Mouse (Mus musculus) heart, postnatal 36 days (tissue): Measurements from ENCODE around the gene Fam189a2. TPM values are rescaled to one million over a fixed set of nuclear protein-coding genes. Genes with fewer than 3 reads are reported as not detected.

Source experiments
- DNase-seq, 2 experiments: peaks; one replicate each; pipeline ENCODE4 v3.0.0; 2021 to 2022
- intact Hi-C: fragments of 180-260 bp; cut with DNase I; formaldehyde crosslinking; loops from one replicate; pipeline ENCODE4 v1.15.1; 2025
- total RNA-seq, 2 experiments: library from RNA; stranded (reverse); gene quantifications; 2 replicates each; pipeline ENCODE4 v1.2.3; 2021

The Fam189a2 gene
- total RNA-seq, 2 experiments from 2014 or later: 55.8 to 62.4 TPM

GRCm38 (mm10) chr19:23984186-23984585, 46.6 kb downstream of the Fam189a2 start:
- intact Hi-C loops: loop anchor here (5.0 kb wide), 1 partner anchor 118 kb away; no protein-coding TSS in a partner anchor
- no peak for DNase-seq

DNA sequence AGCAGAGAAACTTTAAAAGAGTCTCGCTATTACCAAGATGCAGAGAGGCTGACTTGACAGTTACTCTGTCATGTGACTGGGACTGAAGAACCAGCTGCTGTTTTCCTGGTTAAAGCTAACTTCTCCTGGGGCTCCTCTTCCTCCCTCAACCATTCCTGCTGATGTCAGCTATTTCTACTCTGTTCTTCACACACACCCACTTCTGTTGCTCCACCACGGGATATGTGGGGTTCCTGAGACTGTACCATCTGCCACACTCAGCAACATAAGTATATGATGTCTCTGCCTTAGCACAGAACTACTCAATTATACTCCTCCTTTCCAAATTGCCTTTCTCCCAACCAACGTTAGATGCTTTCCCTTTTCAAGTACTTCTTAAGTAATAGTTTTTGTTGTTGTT, 50.2 kb downstream of the Fam189a2 start:
- DNase-seq: no peak
- intact Hi-C loops: loop anchor here (5.0 kb wide), 1 partner anchor 122 kb away; no protein-coding TSS in a partner anchor

GRCm38 (mm10) chr19:23977901-23978443, 52.8 kb downstream of the Fam189a2 start:
- intact Hi-C loops: no loop called here
- no peak for DNase-seq

DNA sequence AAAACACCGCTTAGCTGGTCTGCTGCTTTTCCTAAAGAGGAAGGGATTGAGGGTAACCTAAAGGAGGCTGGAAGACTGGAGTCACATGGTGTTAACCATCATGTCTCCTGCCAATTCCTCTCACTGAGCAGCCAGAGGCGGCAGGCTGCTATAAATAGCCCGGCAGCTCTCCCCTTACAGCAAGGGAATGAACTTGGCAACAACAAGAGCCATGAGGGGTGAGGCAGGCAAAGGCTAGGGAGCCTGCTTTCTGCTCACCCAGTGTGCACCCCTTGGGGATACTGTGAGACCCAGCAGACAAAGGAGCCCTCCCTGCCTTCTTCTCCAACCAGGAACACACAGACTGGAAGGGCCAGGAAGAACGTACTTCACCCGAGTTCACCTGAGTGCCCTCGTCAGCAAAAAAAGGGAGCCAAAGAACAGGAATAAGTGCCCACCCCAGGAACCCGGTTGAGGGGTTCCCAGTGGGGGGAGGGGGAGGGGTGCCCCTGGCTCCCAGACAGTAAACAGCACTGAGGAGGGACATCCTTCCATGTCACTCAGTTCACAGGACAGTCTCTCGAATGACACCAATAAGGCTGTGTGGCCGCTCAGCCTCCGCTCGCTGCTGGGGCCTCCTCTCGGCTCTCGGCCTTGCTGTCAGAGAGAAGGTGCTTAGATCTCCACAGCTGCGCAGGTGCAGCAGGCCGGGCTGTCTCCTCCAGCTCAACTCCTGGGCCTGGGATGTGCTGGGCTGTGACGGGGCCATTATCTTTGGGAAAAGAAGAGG, 57.8 kb downstream of the Fam189a2 start:
- DNase-seq: peak in 1 of 2 experiments; percentile 40
- intact Hi-C loops: loop anchor here (2.0 kb wide), 1 partner anchor 58 kb away; the partner anchor contains the start of gene Fam189a2

DNA sequence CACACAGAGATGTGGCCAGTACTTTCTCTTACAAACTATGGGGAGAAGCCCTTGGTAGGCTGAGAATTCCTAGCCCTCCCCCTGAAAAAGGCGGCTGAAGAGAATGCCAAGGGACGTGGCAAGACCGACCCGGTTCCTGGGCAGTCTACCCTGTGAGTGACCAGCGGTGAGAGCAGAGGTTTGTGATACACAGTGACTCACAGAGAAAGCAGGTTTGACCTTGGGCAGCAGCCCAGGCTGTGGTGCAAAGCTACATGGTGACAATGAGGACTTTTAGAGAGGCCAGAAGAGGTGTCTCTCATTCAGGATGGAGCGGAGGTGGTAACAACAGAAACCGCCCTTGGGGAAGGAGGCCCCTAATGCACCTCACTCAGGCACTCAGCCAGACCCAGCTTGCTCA, 59.4 kb downstream of the Fam189a2 start:
- DNase-seq: no peak
- intact Hi-C loops: no loop called here

- intact Hi-C loops: no loop called here
- no peak for DNase-seq
Observed at GRCm38 (mm10) chr19:23970374-23970773, 60.4 kb downstream of the Fam189a2 start.

- intact Hi-C loops: loop anchor here (10.0 kb wide), 4 partner anchors 284 to 424 kb away; partner anchors contain the start of gene Ptar1
- no peak for DNase-seq
Observed at GRCm38 (mm10) chr19:23968862-23969225, 62.0 kb downstream of the Fam189a2 start.

GRCm38 (mm10) chr19:23968125-23968861, 62.5 kb downstream of the Fam189a2 start:
- intact Hi-C loops: loop anchor here (10.0 kb wide), 4 partner anchors 283 to 423 kb away; partner anchors contain the start of gene Ptar1
- no peak for DNase-seq

DNA sequence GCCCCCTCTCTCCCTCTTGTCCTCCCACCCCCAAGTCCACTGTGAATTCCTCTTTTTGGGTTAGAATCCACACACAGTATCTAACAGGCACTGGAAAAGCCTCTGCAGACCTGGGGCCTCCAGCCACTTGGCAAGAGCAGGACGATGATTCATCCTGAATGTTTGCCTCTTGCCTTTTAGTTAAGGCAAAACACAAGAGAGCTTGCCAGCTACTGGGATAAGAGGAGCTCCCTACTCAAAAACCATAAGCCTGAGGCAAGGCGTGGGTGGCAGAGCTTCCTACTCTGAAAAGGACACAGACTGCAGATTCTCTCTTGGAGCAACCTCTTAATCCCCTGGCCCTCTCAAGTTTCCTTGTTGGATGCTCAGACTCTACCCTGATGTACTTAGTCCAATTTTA, 63.7 kb downstream of the Fam189a2 start:
- intact Hi-C loops: loop anchor here (10.0 kb wide), 4 partner anchors 282 to 422 kb away; partner anchors contain the start of gene Ptar1
- peak; percentile 51 to 61 for DNase-seq

- no peak for DNase-seq
- intact Hi-C loops: loop anchor here (10.0 kb wide), 4 partner anchors 282 to 422 kb away; partner anchors contain the start of gene Ptar1
Observed at GRCm38 (mm10) chr19:23966376-23966775, 64.4 kb downstream of the Fam189a2 start.

DNA sequence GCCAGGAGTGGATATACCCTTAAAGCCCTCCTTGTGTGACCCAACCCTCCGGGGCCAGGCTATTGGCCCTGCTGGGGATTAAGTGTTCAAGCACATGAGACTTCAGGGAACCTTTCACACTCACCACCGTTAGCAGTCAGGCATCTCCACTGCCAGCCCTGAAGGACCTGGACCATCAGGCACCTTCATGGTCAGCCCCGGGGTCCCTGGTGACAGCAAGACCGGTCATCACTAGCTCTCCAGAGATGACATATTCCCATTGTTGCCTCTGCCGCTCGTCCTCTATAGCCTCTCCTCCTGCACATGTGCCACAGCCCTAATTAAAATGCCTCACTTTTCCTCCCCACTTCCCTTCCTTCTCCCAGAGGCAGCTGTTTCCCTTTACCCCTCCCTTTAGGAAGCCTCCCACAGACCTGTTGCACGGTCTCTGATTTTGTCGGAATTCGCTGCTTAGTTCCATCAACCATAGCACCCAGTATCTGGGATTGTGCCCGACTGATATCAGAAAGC, 66.4 kb downstream of the Fam189a2 start:
- DNase-seq: no peak
- intact Hi-C loops: loop anchor here (5.0 to 10.0 kb wide), 5 partner anchors 207 to 420 kb away; partner anchors contain the start of genes Apba1 and Ptar1

DNA sequence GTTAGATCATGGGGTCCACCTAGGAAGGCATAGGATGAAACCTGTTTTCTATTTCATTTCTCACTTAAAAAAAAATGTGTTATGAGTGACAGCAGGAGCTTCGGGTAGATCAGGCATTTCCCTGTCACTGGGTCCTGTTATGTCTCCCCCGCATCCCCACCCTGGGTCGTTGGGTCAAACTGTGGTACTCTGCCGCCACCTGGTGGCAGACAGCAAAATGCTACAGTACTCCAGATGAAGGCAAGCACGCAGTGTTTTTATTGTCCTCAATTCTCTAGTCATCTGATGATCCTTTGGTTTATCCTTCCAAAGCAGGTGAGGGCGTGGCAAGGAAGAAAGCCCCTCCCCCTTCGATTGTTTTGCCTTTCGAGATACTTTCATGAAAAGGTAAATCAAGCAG, 69.3 kb downstream of the Fam189a2 start:
- peak; percentile 76 to 83 for DNase-seq
- intact Hi-C loops: loop anchor here (1.0 to 10.0 kb wide), 7 partner anchors 60 to 417 kb away; partner anchors contain the start of genes Apba1 and Ptar1

DNA sequence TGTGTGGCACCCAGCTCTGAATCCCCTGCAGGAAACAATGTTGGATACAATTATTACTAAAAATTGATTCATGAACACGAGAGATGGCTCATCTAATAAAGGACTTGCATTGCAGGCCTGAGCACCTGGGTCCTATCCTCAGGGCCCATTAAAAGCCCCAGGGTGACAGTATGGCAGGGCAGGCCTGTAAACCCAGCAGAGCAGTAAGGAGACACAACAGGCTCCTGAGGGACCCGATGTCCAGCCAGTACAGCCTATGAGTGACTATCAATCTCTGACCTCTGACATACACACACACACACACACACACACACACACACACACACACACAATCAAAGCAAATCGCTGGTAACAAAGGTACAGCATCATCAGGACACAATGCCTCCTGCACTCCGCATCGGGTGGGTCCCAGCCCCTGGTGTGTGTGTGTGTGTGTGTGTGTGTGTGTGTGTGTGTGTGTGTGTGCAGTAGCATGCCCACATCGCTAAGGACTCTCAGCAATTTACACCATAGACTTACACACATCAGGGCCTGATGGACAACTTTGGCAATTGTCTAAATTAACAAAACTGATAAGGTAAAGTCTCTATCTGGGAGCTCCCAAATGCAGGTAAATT, 69.9 kb downstream of the Fam189a2 start:
- DNase-seq: no peak
- intact Hi-C loops: loop anchor here (1.0 to 10.0 kb wide), 7 partner anchors 60 to 416 kb away; partner anchors contain the start of genes Apba1 and Ptar1

DNA sequence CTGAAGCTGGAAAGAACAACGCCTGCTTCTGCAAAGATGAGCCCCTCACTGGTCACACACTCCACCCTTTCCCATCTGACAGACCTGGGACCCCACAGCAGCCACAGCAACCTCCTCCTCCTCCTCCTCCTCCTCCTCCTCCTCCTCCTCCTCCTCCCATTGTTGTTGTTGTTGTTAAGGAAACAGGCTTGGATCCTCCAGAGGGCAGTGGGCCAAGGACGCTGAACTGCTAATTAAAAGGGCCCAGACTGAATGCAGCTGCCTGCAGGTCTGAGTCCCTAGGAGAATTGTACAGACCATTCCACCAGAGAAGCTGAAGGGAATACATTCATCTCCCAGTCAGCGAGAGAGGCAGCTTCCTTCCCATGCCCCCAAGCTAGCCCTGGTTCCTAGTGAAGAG, 70.5 kb downstream of the Fam189a2 start:
- intact Hi-C loops: loop anchor here (5.0 to 10.0 kb wide), 5 partner anchors 203 to 415 kb away; partner anchors contain the start of genes Apba1 and Ptar1
- DNase-seq: peak; percentile 53 to 57

- intact Hi-C loops: loop anchor here (5.0 to 10.0 kb wide), 5 partner anchors 203 to 415 kb away; partner anchors contain the start of genes Apba1 and Ptar1
- DNase-seq: no peak
Observed at GRCm38 (mm10) chr19:23959870-23960269, 70.9 kb downstream of the Fam189a2 start.

- intact Hi-C loops: no loop called here
- no peak for DNase-seq
Observed at GRCm38 (mm10) chr19:23958925-23959324, 71.9 kb downstream of the Fam189a2 start.

DNA sequence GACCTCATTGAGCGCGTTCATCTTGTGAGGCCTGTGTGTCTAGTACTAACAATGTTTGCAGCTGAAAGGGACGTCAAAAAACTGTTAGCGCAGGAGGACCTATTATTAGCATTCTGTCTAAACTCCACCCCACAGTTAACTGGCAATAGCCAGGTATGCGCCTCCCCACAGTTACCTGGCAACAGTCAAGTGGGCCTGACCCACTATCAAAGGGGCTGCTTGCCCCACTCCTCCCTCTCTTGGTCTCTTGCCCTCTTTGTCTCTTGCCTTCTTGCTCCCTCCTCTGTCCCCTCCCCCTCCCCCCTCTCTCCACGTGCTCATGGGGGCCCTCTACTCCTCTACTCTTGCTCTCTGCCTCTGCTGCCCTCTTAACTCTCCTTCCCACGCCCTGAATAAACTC, 73.3 kb downstream of the Fam189a2 start:
- intact Hi-C loops: no loop called here

DNA sequence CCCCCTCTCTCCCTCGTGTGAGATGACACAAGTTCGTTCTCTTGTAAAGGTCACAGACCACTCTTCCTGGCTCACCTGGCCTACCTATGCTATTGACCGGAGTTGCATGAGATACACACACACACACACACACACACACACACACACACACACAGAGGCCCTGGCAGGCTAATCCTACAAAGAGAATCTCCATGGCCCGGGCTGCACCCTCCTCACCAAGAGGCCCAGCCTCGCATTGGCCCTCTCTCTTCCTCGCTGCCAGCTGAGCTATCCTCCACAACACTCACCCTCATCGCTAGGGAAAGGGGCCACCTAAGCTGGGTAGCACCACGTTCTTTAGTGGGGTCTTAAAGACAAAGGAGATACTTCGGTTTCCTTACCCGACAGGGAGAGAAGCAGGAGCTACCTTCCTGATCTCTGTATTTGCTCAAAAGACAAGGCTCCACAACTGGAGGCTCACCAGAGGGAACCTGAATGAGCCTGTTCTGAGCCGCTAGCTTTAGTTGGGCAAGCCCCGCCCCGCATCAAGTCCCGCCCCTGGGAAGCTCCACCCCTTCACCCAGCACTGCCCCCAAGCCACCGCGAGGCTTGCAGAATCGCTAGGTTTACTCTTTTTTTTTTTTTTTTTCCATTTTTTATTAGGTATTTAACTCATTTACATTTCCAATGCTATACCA, 74.4 kb downstream of the Fam189a2 start:
- intact Hi-C loops: no loop called here

More for the DNA sequence above, 73.3 kb downstream of the Fam189a2 start:
- no peak for DNase-seq

DNA sequence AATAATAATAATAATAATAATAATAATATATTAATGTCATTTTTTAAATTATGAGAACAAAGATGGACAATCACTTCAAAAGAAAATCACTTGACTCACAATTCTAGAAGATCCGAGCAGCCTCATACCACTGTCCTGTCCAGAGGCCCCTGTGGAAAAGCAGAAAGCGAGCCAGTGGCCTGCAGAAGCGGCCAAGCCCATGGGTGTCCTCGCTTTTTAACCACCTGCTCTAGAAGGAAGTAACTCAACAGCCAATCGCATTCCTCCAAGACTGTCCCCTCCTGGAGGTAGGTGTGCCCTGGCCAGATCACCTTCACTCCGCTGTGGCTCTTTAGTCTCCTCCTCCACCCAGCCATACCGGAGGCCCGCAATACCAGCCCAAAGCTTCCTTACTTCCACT, 75.4 kb downstream of the Fam189a2 start:
- DNase-seq: no peak
- intact Hi-C loops: no loop called here

More for the DNA sequence above, 74.4 kb downstream of the Fam189a2 start:
- no peak for DNase-seq
